Mouse (Mus musculus): ENCODE data around the gene Pigv. TPM values are rescaled to one million over a fixed set of nuclear protein-coding genes. Genes with fewer than 3 reads are reported as not detected.

Pigv gene
- total and polyA plus RNA-seq, 3 experiments, result 7.9 to 12.0 TPM; not detected in 1

GRCm38 (mm10) chr4:133633332-133634042, 39.0 kb downstream of the Pigv start:
- 0 out of 2 replicates have a peak overlapping the region, but pooled peaks have one; percentile 4 for H3K27ac ChIP-seq (ENCODE audit: control insufficient read depth, low read depth, low read length)
- DNase-seq (ENCODE audit: low read depth, low spot score), result peak; percentile 87
- H3K9ac ChIP-seq (ENCODE audit: control insufficient read depth, low read depth, low read length, poor library complexity, severe bottlenecking), result peak overlapping the region; percentile 89
- peak; percentile 21 to 52 for TF ChIP-seq POLR2A (IDR thresholded peaks at IDR 0.05; ENCODE audit: control insufficient read depth in 1 of 2, insufficient read depth in 1 of 2, low read depth in 1 of 2, low read length in 2 of 2, poor library complexity in 1 of 2)
- TF ChIP-seq UBTF (IDR thresholded peaks at IDR 0.05; ENCODE audit: borderline replicate concordance, insufficient read depth, low read depth, low read length), result peak; percentile 57; the same call in 1 of the 2 replicates
- peak in 2 of 3 experiments; percentile 69 to 79; a peak in 5 of 6 replicates for TF ChIP-seq CTCF (IDR thresholded peaks at IDR 0.05 in 2 of 3, conservative IDR thresholded peaks at IDR 0.05 in 1 of 3; ENCODE audit: control insufficient read depth in 1 of 3, insufficient read depth in 1 of 3, low read depth in 2 of 3, low read length in 3 of 3, poor library complexity in 1 of 3, severe bottlenecking in 1 of 3)
- no peak for TF ChIP-seq ZNF384 (IDR thresholded peaks at IDR 0.05; ENCODE audit: low read depth, low read length)
- peak; percentile 41 for TF ChIP-seq NELFE (IDR thresholded peaks at IDR 0.05; ENCODE audit: low read depth, low read length)
- no peak for TF ChIP-seq GABPA (IDR thresholded peaks at IDR 0.05; ENCODE audit: low read depth, low read length)
- TF ChIP-seq SMC3 (IDR thresholded peaks at IDR 0.05; ENCODE audit: low read depth, low read length), result 0 out of 2 replicates have a peak, but pooled peaks have one; percentile 12
- peak; percentile 87; the same call in 1 of the 2 replicates for TF ChIP-seq MAZ (IDR thresholded peaks at IDR 0.05; ENCODE audit: low read depth, low read length)
- no peaks in the 10 kb centered on the region for H3K27me3 ChIP-seq (ENCODE audit: control insufficient read depth in 1 of 2, insufficient read depth in 2 of 2, low read length in 2 of 2)
- H3K9me3 ChIP-seq (replicated peaks; ENCODE audit: insufficient read depth, low read length), result no peaks in the 10 kb centered on the region
- H3K4me3 ChIP-seq (ENCODE audit: control insufficient read depth in 1 of 2, insufficient read depth in 1 of 2, low read depth in 2 of 2, low read length in 2 of 2), result peak overlapping the region; percentile 78 to 98
- H3K79me2 ChIP-seq (ENCODE audit: control insufficient read depth, insufficient read depth, low read length, poor library complexity), result peaks cover 8% of the 10 kb centered on the region
- H3K36me3 ChIP-seq (ENCODE audit: control insufficient read depth in 1 of 2, insufficient read depth in 2 of 2, low read length in 2 of 2), result peaks cover 0 to 6% of the 10 kb centered on the region in 2 experiments; a peak in 2 of 4 replicates
- H3K4me1 ChIP-seq (ENCODE audit: control insufficient read depth in 1 of 2, insufficient read depth in 2 of 2, low read length in 2 of 2), result peaks cover 3 to 15% of the 10 kb centered on the region in 2 experiments; a peak in 3 of 4 replicates

- H3K79me2 ChIP-seq (ENCODE audit: control insufficient read depth, insufficient read depth, low read length, poor library complexity), result peaks cover 8% of the 10 kb centered on the region
- peak overlapping the region; percentile 78 to 98 for H3K4me3 ChIP-seq (ENCODE audit: control insufficient read depth in 1 of 2, insufficient read depth in 1 of 2, low read depth in 2 of 2, low read length in 2 of 2)
- H3K27me3 ChIP-seq (ENCODE audit: control insufficient read depth in 1 of 2, insufficient read depth in 2 of 2, low read length in 2 of 2), result no peaks in the 10 kb centered on the region
- H3K27ac ChIP-seq (ENCODE audit: control insufficient read depth, low read depth, low read length), result peak overlapping the region; percentile 23
- peak; percentile 54 for DNase-seq (ENCODE audit: low read depth, low spot score)
- peaks cover 3 to 15% of the 10 kb centered on the region in 2 experiments; a peak in 3 of 4 replicates for H3K4me1 ChIP-seq (ENCODE audit: control insufficient read depth in 1 of 2, insufficient read depth in 2 of 2, low read length in 2 of 2)
- H3K9me3 ChIP-seq (replicated peaks; ENCODE audit: insufficient read depth, low read length), result no peaks in the 10 kb centered on the region
- H3K9ac ChIP-seq (ENCODE audit: control insufficient read depth, low read depth, low read length, poor library complexity, severe bottlenecking), result peak overlapping the region; percentile 89
- peaks cover 0 to 6% of the 10 kb centered on the region in 2 experiments; a peak in 2 of 4 replicates for H3K36me3 ChIP-seq (ENCODE audit: control insufficient read depth in 1 of 2, insufficient read depth in 2 of 2, low read length in 2 of 2)
- 0 out of 2 replicates have a peak, but pooled peaks have one; percentile 15 for TF ChIP-seq ELF1 (IDR thresholded peaks at IDR 0.05; ENCODE audit: low read depth, low read length)
- no peak for TF ChIP-seq RCOR1 (IDR thresholded peaks at IDR 0.05; ENCODE audit: low read depth, low read length)
- TF ChIP-seq UBTF (IDR thresholded peaks at IDR 0.05; ENCODE audit: borderline replicate concordance, insufficient read depth, low read depth, low read length), result 0 out of 2 replicates have a peak, but pooled peaks have one; percentile 76
Observed at GRCm38 (mm10) chr4:133632483-133633327, 39.7 kb downstream of the Pigv start.
